Mouse (Mus musculus): ENCODE measurements around the gene Rasgef1c. TPM values are rescaled to one million over a fixed set of nuclear protein-coding genes. Genes with fewer than 3 reads are reported as not detected.

Gene Rasgef1c
- polyA plus RNA-seq, 1 experiment from 2014 or later = not detected

DNA sequence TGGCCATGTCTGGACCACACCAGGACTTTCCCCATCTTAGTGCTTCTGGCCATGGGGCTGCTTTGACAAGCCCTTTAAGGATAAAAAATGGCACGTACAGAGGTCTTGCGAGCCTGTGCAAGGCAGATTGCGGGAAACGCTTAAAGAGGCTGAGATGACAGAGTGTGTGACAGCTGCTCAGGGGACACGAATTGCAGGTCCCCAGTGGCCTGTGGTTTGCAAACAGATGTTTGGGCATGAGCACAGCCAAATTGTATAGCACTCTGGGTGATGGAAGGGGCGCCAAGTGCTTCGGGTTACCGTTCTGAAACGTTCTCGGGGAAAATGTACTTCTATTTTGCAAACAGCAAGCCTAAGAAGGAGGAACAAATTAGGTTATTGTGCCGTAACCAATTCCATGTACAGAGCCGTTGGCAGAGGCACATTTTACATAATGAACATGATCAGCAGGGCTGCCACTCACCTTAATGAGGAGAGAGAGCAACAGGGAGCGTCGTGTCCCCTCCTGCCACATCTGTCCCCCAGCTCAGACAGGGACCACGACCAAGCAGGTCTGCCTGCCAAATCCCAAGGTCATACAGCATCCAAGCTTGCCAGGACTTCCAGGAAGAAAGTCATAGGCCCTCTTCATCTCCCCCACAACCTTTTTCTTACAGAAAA is 17.0 kb downstream of the Rasgef1c start:
- H3K9me3 ChIP-seq (ENCODE audit: control insufficient read depth, low read length) = no peaks in the 10 kb centered on the region
- H3K4me2 ChIP-seq (ENCODE audit: low read depth, low read length) = no peak overlapping the region
- H3K27ac ChIP-seq (ENCODE audit: low read length) = no peak overlapping the region
- 44% methylated on average over 15 of the region's 15 CpGs for WGBS
- H3K9ac ChIP-seq (ENCODE audit: low read length) = no peak overlapping the region
- H3K4me1 ChIP-seq (replicated peaks; ENCODE audit: control insufficient read depth, insufficient read depth, low read length) = no peaks in the 10 kb centered on the region
- H3K4me3 ChIP-seq (ENCODE audit: low read length) = no peak overlapping the region
- H3K27me3 ChIP-seq (ENCODE audit: control insufficient read depth, insufficient read depth, low read depth, low read length) = no peaks in the 10 kb centered on the region
- no peak for ATAC-seq (ENCODE audit: low read depth)
- H3K36me3 ChIP-seq (ENCODE audit: control insufficient read depth, insufficient read depth, low read length) = no peaks in the 10 kb centered on the region

DNA sequence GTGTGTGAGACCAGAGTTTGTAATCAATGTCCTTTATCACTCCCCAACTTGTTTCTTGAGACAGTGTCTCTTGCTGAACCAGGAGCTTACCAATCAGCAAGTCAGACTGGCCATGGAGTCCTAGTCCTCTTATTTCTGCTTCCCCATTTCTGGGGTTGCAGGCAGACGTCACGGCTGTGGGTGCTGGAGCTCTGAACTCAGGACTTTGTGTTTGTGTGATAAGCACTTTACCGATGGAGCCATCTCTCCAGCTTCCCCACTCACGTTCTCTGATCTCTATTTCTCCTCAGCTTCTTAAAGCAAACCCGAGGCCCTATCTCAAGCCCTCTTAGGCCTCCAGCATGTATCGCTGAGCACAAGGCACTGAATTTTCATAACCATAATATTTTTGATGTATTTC is 17.7 kb downstream of the Rasgef1c start:
- ATAC-seq (ENCODE audit: low read depth) = no peak
- H3K4me1 ChIP-seq (replicated peaks; ENCODE audit: control insufficient read depth, insufficient read depth, low read length) = no peaks in the 10 kb centered on the region
- 70% methylated on average over 6 of the region's 6 CpGs for WGBS

GRCm38 (mm10) chr11:49923539-49923938 is 21.9 kb downstream of the Rasgef1c start:
- no peaks in the 10 kb centered on the region for H3K27me3 ChIP-seq (ENCODE audit: control insufficient read depth, insufficient read depth, low read depth, low read length)
- 81% methylated on average over 9 of the region's 9 CpGs for WGBS
- no peak for ATAC-seq (ENCODE audit: low read depth)

More for the DNA sequence above, 17.7 kb downstream of the Rasgef1c start:
- Histone ChIP-seq H3K9me3 (ENCODE audit: control insufficient read depth, low read length) (no peaks in the 10 kb centered on the region), H3K27ac (ENCODE audit: low read length) (no peak overlapping the region), H3K4me2 (ENCODE audit: low read depth, low read length) (no peak overlapping the region), H3K4me3 (ENCODE audit: low read length) (no peak overlapping the region), H3K9ac (ENCODE audit: low read length) (no peak overlapping the region), H3K27me3 (ENCODE audit: control insufficient read depth, insufficient read depth, low read depth, low read length) (no peaks in the 10 kb centered on the region), H3K36me3 (ENCODE audit: control insufficient read depth, insufficient read depth, low read length) (no peaks in the 10 kb centered on the region)

GRCm38 (mm10) chr11:49926183-49926582 is 24.5 kb downstream of the Rasgef1c start:
- H3K27me3 ChIP-seq (ENCODE audit: control insufficient read depth, insufficient read depth, low read depth, low read length) = no peaks in the 10 kb centered on the region
- no peak overlapping the region for H3K4me3 ChIP-seq (ENCODE audit: low read length)
- ATAC-seq (ENCODE audit: low read depth) = no peak
- H3K9ac ChIP-seq (ENCODE audit: low read length) = no peak overlapping the region
- no peak overlapping the region for H3K27ac ChIP-seq (ENCODE audit: low read length)
- 65% methylated on average over 7 of the region's 7 CpGs for WGBS
- H3K4me1 ChIP-seq (replicated peaks; ENCODE audit: control insufficient read depth, insufficient read depth, low read length) = no peaks in the 10 kb centered on the region
- H3K9me3 ChIP-seq (ENCODE audit: control insufficient read depth, low read length) = no peaks in the 10 kb centered on the region
- no peak overlapping the region for H3K4me2 ChIP-seq (ENCODE audit: low read depth, low read length)
- H3K36me3 ChIP-seq (ENCODE audit: control insufficient read depth, insufficient read depth, low read length) = no peaks in the 10 kb centered on the region

More at GRCm38 (mm10) chr11:49923539-49923938, 21.9 kb downstream of the Rasgef1c start:
- Histone ChIP-seq H3K4me2 (ENCODE audit: low read depth, low read length) (no peak overlapping the region), H3K27ac (ENCODE audit: low read length) (no peak overlapping the region), H3K9ac (ENCODE audit: low read length) (no peak overlapping the region), H3K4me1 (replicated peaks; ENCODE audit: control insufficient read depth, insufficient read depth, low read length) (no peaks in the 10 kb centered on the region), H3K9me3 (ENCODE audit: control insufficient read depth, low read length) (no peaks in the 10 kb centered on the region), H3K4me3 (ENCODE audit: low read length) (no peak overlapping the region), H3K36me3 (ENCODE audit: control insufficient read depth, insufficient read depth, low read length) (no peaks in the 10 kb centered on the region)

DNA sequence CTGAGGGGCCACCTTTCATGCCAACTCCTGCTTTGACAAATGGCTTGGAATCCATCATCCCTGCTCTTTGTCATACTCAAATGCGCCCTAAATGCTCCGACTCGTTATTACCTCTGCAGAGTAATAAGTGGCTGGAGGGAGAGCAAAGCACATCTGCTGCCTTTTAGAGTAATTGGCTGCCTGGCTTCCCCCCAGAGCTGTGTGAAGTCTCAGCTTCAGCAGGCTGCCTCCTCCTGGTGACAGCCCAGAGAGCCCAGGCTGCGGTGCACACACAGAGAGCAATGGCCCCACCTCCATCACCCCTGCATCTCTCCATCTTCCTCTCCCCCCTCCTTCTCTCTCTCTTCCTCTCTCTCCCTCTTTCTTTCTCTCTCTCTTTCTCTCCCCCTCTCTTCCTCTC is 25.5 kb downstream of the Rasgef1c start:
- Histone ChIP-seq H3K27me3 (ENCODE audit: control insufficient read depth, insufficient read depth, low read depth, low read length) (no peaks in the 10 kb centered on the region), H3K4me2 (ENCODE audit: low read depth, low read length) (no peak overlapping the region)
- no peak for ATAC-seq (ENCODE audit: low read depth)

DNA sequence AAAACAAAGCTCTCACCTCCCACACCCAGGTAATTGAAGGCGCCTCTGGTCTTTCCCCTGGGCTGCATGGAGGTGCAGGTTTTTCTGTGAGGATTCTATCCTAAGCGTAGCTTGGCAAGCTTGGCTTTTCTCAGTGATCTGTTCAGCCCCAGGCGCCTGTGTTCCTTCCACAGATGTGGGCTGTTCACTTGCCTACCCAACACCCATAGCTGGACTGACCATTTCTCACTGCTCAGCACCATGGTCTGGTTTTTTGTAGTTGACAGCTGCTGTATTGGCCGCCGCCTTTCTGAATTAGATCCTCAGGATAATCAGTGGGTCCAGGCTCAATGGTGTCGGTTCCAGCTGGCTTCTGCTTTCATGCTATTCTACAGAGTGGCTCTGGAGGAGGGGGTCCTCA is 26.0 kb downstream of the Rasgef1c start:
- H3K9ac ChIP-seq (ENCODE audit: low read length) = no peak overlapping the region
- no peak overlapping the region for H3K4me3 ChIP-seq (ENCODE audit: low read length)
- ATAC-seq (ENCODE audit: low read depth) = no peak
- no peak overlapping the region for H3K27ac ChIP-seq (ENCODE audit: low read length)
- H3K36me3 ChIP-seq (ENCODE audit: control insufficient read depth, insufficient read depth, low read length) = no peaks in the 10 kb centered on the region
- H3K4me2 ChIP-seq (ENCODE audit: low read depth, low read length) = no peak overlapping the region
- no peaks in the 10 kb centered on the region for H3K27me3 ChIP-seq (ENCODE audit: control insufficient read depth, insufficient read depth, low read depth, low read length)
- 0 out of 2 replicates have a peak, but pooled peaks cover 2% of the 10 kb centered on the region for H3K4me1 ChIP-seq (replicated peaks; ENCODE audit: control insufficient read depth, insufficient read depth, low read length)
- 60% methylated on average over 6 of the region's 6 CpGs for WGBS
- H3K9me3 ChIP-seq (ENCODE audit: control insufficient read depth, low read length) = no peaks in the 10 kb centered on the region

More for the DNA sequence above, 25.5 kb downstream of the Rasgef1c start:
- 23% methylated on average over 4 of the region's 4 CpGs for WGBS
- Histone ChIP-seq H3K27ac (ENCODE audit: low read length) (no peak overlapping the region), H3K4me3 (ENCODE audit: low read length) (no peak overlapping the region), H3K9ac (ENCODE audit: low read length) (no peak overlapping the region), H3K9me3 (ENCODE audit: control insufficient read depth, low read length) (no peaks in the 10 kb centered on the region), H3K36me3 (ENCODE audit: control insufficient read depth, insufficient read depth, low read length) (no peaks in the 10 kb centered on the region), H3K4me1 (replicated peaks; ENCODE audit: control insufficient read depth, insufficient read depth, low read length) (0 out of 2 replicates have a peak, but pooled peaks cover 2% of the 10 kb centered on the region)

DNA sequence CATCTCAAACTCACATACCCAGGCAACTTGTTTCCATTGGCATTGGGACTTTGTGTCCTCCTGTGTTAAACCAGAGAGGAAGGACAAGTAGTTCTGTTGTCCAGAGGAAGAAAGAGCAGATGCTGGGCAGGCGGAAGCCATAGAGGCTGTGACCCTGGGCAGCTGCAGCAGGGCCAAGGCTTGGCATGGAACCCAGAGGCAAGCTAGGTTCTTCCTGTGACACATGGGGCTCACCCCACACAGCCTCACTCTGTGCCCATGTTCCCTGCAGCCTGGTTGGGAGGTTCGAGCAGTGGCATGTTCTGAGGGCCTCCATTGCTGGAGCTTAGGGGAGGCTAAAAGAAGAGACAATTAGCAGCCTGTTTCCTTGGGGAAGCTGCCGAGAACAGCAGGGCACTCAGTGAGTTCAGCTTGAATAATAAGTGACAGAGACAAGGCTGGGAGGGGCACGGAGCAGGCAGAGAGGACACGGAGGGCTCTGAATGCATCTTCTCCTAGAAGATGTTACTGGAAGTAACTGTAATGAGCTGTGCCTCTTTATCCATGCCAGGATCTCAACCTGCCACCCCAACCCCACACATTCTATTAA is 29.5 kb downstream of the Rasgef1c start:
- Histone ChIP-seq H3K27me3 (ENCODE audit: control insufficient read depth, insufficient read depth, low read depth, low read length) (no peaks in the 10 kb centered on the region), H3K9me3 (ENCODE audit: control insufficient read depth, low read length) (no peaks in the 10 kb centered on the region), H3K4me2 (ENCODE audit: low read depth, low read length) (no peak overlapping the region), H3K36me3 (ENCODE audit: control insufficient read depth, insufficient read depth, low read length) (no peaks in the 10 kb centered on the region), H3K27ac (ENCODE audit: low read length) (no peak overlapping the region), H3K9ac (ENCODE audit: low read length) (no peak overlapping the region), H3K4me1 (replicated peaks; ENCODE audit: control insufficient read depth, insufficient read depth, low read length) (0 out of 2 replicates have a peak, but pooled peaks cover 2% of the 10 kb centered on the region), H3K4me3 (ENCODE audit: low read length) (no peak overlapping the region)
- ATAC-seq (ENCODE audit: low read depth) = no peak
- 41% methylated on average over 5 of the region's 5 CpGs for WGBS

DNA sequence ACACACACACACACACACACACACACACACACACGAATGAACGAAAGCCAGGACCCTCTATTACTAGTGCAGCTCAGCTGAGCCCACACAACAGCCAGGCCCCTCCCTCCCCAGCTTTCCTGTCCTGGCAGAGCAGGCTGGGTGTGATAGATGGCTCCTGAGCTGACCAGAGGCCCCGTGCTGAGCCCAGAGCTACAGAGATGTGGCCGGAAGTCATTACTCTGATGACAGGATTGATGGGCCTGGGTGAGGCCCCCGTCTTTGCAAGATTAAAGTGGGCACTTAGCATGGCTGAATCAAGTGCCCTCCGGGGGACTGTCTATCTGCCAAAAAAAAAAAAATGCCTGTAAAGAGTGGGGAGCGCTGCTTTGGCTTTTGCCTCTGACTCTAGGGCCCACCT is 30.2 kb downstream of the Rasgef1c start:
- ATAC-seq (ENCODE audit: low read depth) = peak; percentile 70; the same call in 1 of the 2 replicates
- Histone ChIP-seq H3K27ac (ENCODE audit: low read length) (no peak overlapping the region), H3K4me1 (replicated peaks; ENCODE audit: control insufficient read depth, insufficient read depth, low read length) (0 out of 2 replicates have a peak, but pooled peaks cover 2% of the 10 kb centered on the region), H3K4me2 (ENCODE audit: low read depth, low read length) (no peak overlapping the region), H3K9me3 (ENCODE audit: control insufficient read depth, low read length) (no peaks in the 10 kb centered on the region), H3K36me3 (ENCODE audit: control insufficient read depth, insufficient read depth, low read length) (no peaks in the 10 kb centered on the region), H3K9ac (ENCODE audit: low read length) (no peak overlapping the region), H3K27me3 (ENCODE audit: control insufficient read depth, insufficient read depth, low read depth, low read length) (no peaks in the 10 kb centered on the region), H3K4me3 (ENCODE audit: low read length) (no peak overlapping the region)
- 7% methylated on average over 7 of the region's 7 CpGs for WGBS

DNA sequence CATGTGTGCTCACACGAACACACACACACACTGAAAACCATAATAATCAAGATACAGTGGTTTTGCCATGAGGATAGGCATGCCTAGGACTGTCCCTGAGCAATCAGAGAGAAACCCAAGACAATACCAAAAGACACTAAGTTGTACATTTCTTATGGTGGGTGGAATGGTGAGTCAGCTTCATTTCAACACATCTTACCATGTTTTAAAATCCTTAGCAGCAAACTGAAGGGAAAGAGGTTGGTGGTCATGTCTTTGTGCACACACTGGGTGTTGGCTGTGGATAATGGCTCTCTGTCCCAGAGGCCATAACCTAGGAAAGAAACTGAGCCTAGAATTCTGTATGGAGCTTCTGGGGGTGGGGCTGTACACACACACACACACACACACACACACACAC is 32.2 kb downstream of the Rasgef1c start:
- H3K27ac ChIP-seq (ENCODE audit: low read length) = no peak overlapping the region
- H3K4me1 ChIP-seq (replicated peaks; ENCODE audit: control insufficient read depth, insufficient read depth, low read length) = 0 out of 2 replicates have a peak, but pooled peaks cover 2% of the 10 kb centered on the region
- H3K9me3 ChIP-seq (ENCODE audit: control insufficient read depth, low read length) = no peaks in the 10 kb centered on the region
- no peaks in the 10 kb centered on the region for H3K27me3 ChIP-seq (ENCODE audit: control insufficient read depth, insufficient read depth, low read depth, low read length)
- H3K9ac ChIP-seq (ENCODE audit: low read length) = no peak overlapping the region
- no peak overlapping the region for H3K4me3 ChIP-seq (ENCODE audit: low read length)
- no peaks in the 10 kb centered on the region for H3K36me3 ChIP-seq (ENCODE audit: control insufficient read depth, insufficient read depth, low read length)
- no peak overlapping the region for H3K4me2 ChIP-seq (ENCODE audit: low read depth, low read length)
- 77% methylated on average over 1 of the region's 1 CpGs for WGBS
- no peak for ATAC-seq (ENCODE audit: low read depth)
